Mouse (Mus musculus): ENCODE data around the gene 3300002I08Rik. TPM values are rescaled to one million over a fixed set of nuclear protein-coding genes. Genes with fewer than 3 reads are reported as not detected.
"Not testable (repeated sequence)": the region's sequence is repeated elsewhere in the genome, so short reads cannot be mapped to it uniquely, and the experiment has no call there.

The 3300002I08Rik gene
- 14.2 and 15.6 TPM in 2 replicates for polyA plus RNA-seq (2015; fragmentation: Nextera tagmentation; extraction: Ambion mirVana)

- Histone ChIP-seq H3K4me3 (ENCODE audit: low read length) (peak within 1 kb of the TSS; percentile 67), H3K9ac (ENCODE audit: low read depth, low read length) (peak within 1 kb of the TSS; percentile 80), H3K27ac (ENCODE audit: low read depth, low read length) (peak within 1 kb of the TSS; percentile 91), H3K4me2 (ENCODE audit: low read length) (peak within 1 kb of the TSS; percentile 61)
- not testable (repeated sequence) for H3K4me1 ChIP-seq (ENCODE audit: control insufficient read depth, insufficient read depth, low read depth, low read length); H3K9me3 ChIP-seq (ENCODE audit: control insufficient read depth, low read length); H3K36me3 ChIP-seq (ENCODE audit: control insufficient read depth, insufficient read depth, low read length); H3K27me3 ChIP-seq (replicated peaks; ENCODE audit: control insufficient read depth, insufficient read depth, low read length)
- peak; percentile 100 for ATAC-seq
- WGBS: 0% methylated on average over 15 of the region's 17 CpGs
These were observed at the start of gene 3300002I08Rik for GRCm38 (mm10) chr2:150362113-150362877. 3300002I08Rik (minus strand) TSS chr2:150362765.

- 88% methylated on average over 17 of the region's 17 CpGs for WGBS
- not testable (repeated sequence) for H3K4me3 ChIP-seq (ENCODE audit: low read length); H3K27me3 ChIP-seq (replicated peaks; ENCODE audit: control insufficient read depth, insufficient read depth, low read length); H3K4me1 ChIP-seq (ENCODE audit: control insufficient read depth, insufficient read depth, low read depth, low read length); H3K27ac ChIP-seq (ENCODE audit: low read depth, low read length); H3K9ac ChIP-seq (ENCODE audit: low read depth, low read length); H3K4me2 ChIP-seq (ENCODE audit: low read length); ATAC-seq
- peaks cover 10% of the 10 kb centered on the region for H3K36me3 ChIP-seq (ENCODE audit: control insufficient read depth, insufficient read depth, low read length)
- peaks cover 13% of the 10 kb centered on the region for H3K9me3 ChIP-seq (ENCODE audit: control insufficient read depth, low read length)
These were observed 49.6 kb upstream of the 3300002I08Rik start for GRCm38 (mm10) chr2:150412146-150412545.

- Histone ChIP-seq H3K27ac (ENCODE audit: low read depth, low read length) (no peak overlapping the region), H3K27me3 (replicated peaks; ENCODE audit: control insufficient read depth, insufficient read depth, low read length) (no peaks in the 10 kb centered on the region), H3K9ac (ENCODE audit: low read depth, low read length) (no peak overlapping the region), H3K36me3 (ENCODE audit: control insufficient read depth, insufficient read depth, low read length) (no peaks in the 10 kb centered on the region), H3K4me1 (ENCODE audit: control insufficient read depth, insufficient read depth, low read depth, low read length) (no peaks in the 10 kb centered on the region), H3K4me3 (ENCODE audit: low read length) (no peak overlapping the region), H3K9me3 (ENCODE audit: control insufficient read depth, low read length) (no peaks in the 10 kb centered on the region; the same call in 1 of the 2 replicates), H3K4me2 (ENCODE audit: low read length) (no peak overlapping the region)
- WGBS: 94% methylated on average over 1 of the region's 1 CpGs
- no peak for ATAC-seq
These were observed 27.6 kb upstream of the 3300002I08Rik start for GRCm38 (mm10) chr2:150390198-150390597.

GRCm38 (mm10) chr2:150385553-150386106 lies 23.1 kb upstream of the 3300002I08Rik start:
- H3K27me3 ChIP-seq (replicated peaks; ENCODE audit: control insufficient read depth, insufficient read depth, low read length); H3K27ac ChIP-seq (ENCODE audit: low read depth, low read length); H3K4me3 ChIP-seq (ENCODE audit: low read length); ATAC-seq; H3K9me3 ChIP-seq (ENCODE audit: control insufficient read depth, low read length); H3K9ac ChIP-seq (ENCODE audit: low read depth, low read length); H3K36me3 ChIP-seq (ENCODE audit: control insufficient read depth, insufficient read depth, low read length); H3K4me1 ChIP-seq (ENCODE audit: control insufficient read depth, insufficient read depth, low read depth, low read length); H3K4me2 ChIP-seq (ENCODE audit: low read length): not testable (repeated sequence)
- 92% methylated on average over 16 of the region's 19 CpGs for WGBS

GRCm38 (mm10) chr2:150362878-150363229 lies 289 bp upstream of the 3300002I08Rik start:
- H3K4me2 ChIP-seq (ENCODE audit: low read length): peak overlapping the region; percentile 61
- peak overlapping the region; percentile 91; the same call in 1 of the 2 replicates for H3K27ac ChIP-seq (ENCODE audit: low read depth, low read length)
- H3K4me1 ChIP-seq (ENCODE audit: control insufficient read depth, insufficient read depth, low read depth, low read length): no peaks in the 10 kb centered on the region
- no peaks in the 10 kb centered on the region for H3K27me3 ChIP-seq (replicated peaks; ENCODE audit: control insufficient read depth, insufficient read depth, low read length)
- H3K9me3 ChIP-seq (ENCODE audit: control insufficient read depth, low read length): no peaks in the 10 kb centered on the region
- H3K4me3 ChIP-seq (ENCODE audit: low read length): peak overlapping the region; percentile 67
- no peak; the same call in 1 of the 2 replicates for ATAC-seq
- H3K36me3 ChIP-seq (ENCODE audit: control insufficient read depth, insufficient read depth, low read length): no peaks in the 10 kb centered on the region
- peak overlapping the region; percentile 80 for H3K9ac ChIP-seq (ENCODE audit: low read depth, low read length)
- 12% methylated on average over 4 of the region's 4 CpGs for WGBS

GRCm38 (mm10) chr2:150357136-150357535 lies 5.4 kb downstream of the 3300002I08Rik start:
- not testable (repeated sequence) for H3K4me2 ChIP-seq (ENCODE audit: low read length); H3K4me1 ChIP-seq (ENCODE audit: control insufficient read depth, insufficient read depth, low read depth, low read length); H3K9ac ChIP-seq (ENCODE audit: low read depth, low read length); H3K27ac ChIP-seq (ENCODE audit: low read depth, low read length); H3K9me3 ChIP-seq (ENCODE audit: control insufficient read depth, low read length); H3K27me3 ChIP-seq (replicated peaks; ENCODE audit: control insufficient read depth, insufficient read depth, low read length); H3K36me3 ChIP-seq (ENCODE audit: control insufficient read depth, insufficient read depth, low read length); H3K4me3 ChIP-seq (ENCODE audit: low read length); ATAC-seq

GRCm38 (mm10) chr2:150323402-150323801 lies 39.2 kb downstream of the 3300002I08Rik start, which contains the start of gene Gm10130:
Gm10130 (plus strand) TSS chr2:150323702.
- H3K36me3 ChIP-seq (ENCODE audit: control insufficient read depth, insufficient read depth, low read length): peaks cover 34% of the 10 kb centered on the region
- no peaks in the 10 kb centered on the region for H3K4me1 ChIP-seq (ENCODE audit: control insufficient read depth, insufficient read depth, low read depth, low read length)
- H3K9ac ChIP-seq (ENCODE audit: low read depth, low read length): no peak within 1 kb of the TSS
- H3K27me3 ChIP-seq (replicated peaks; ENCODE audit: control insufficient read depth, insufficient read depth, low read length): no peaks in the 10 kb centered on the region
- ATAC-seq: no peak
- no peak within 1 kb of the TSS for H3K4me3 ChIP-seq (ENCODE audit: low read length)
- no peak within 1 kb of the TSS for H3K4me2 ChIP-seq (ENCODE audit: low read length)
- H3K27ac ChIP-seq (ENCODE audit: low read depth, low read length): no peak within 1 kb of the TSS
- peaks cover 18% of the 10 kb centered on the region for H3K9me3 ChIP-seq (ENCODE audit: control insufficient read depth, low read length)
- 92% methylated on average over 5 of the region's 5 CpGs for WGBS

GRCm38 (mm10) chr2:150318973-150319372 lies 43.6 kb downstream of the 3300002I08Rik start:
- H3K27me3 ChIP-seq (replicated peaks; ENCODE audit: control insufficient read depth, insufficient read depth, low read length): no peaks in the 10 kb centered on the region
- H3K9me3 ChIP-seq (ENCODE audit: control insufficient read depth, low read length): peaks cover 25% of the 10 kb centered on the region
- 88% methylated on average over 1 of the region's 1 CpGs for WGBS
- ATAC-seq: no peak
- H3K27ac ChIP-seq (ENCODE audit: low read depth, low read length): no peak overlapping the region
- H3K4me1 ChIP-seq (ENCODE audit: control insufficient read depth, insufficient read depth, low read depth, low read length): no peaks in the 10 kb centered on the region
- H3K4me2 ChIP-seq (ENCODE audit: low read length): no peak overlapping the region
- H3K4me3 ChIP-seq (ENCODE audit: low read length): no peak overlapping the region
- no peak overlapping the region for H3K9ac ChIP-seq (ENCODE audit: low read depth, low read length)
- H3K36me3 ChIP-seq (ENCODE audit: control insufficient read depth, insufficient read depth, low read length): peaks cover 23% of the 10 kb centered on the region

- Histone ChIP-seq H3K27me3 (replicated peaks; ENCODE audit: control insufficient read depth, insufficient read depth, low read length) (no peaks in the 10 kb centered on the region), H3K4me2 (ENCODE audit: low read length) (no peak overlapping the region), H3K27ac (ENCODE audit: low read depth, low read length) (no peak overlapping the region), H3K4me1 (ENCODE audit: control insufficient read depth, insufficient read depth, low read depth, low read length) (no peaks in the 10 kb centered on the region), H3K36me3 (ENCODE audit: control insufficient read depth, insufficient read depth, low read length) (peaks cover 13% of the 10 kb centered on the region), H3K9ac (ENCODE audit: low read depth, low read length) (no peak overlapping the region), H3K4me3 (ENCODE audit: low read length) (no peak overlapping the region), H3K9me3 (ENCODE audit: control insufficient read depth, low read length) (peaks cover 13% of the 10 kb centered on the region)
- ATAC-seq: no peak
These were observed 46.4 kb downstream of the 3300002I08Rik start for GRCm38 (mm10) chr2:150316140-150316539.

Data from hindbrain, embryonic 16.5 days (tissue).